Mouse (Mus musculus) heart, adult 2 months (tissue): ENCODE results near the gene Zbtb7a.

Experiments
- CTCF ChIP-seq: fragments of 200-600 bp; IDR thresholded peaks from 2 replicates; pipeline ENCODE4 v1.8.1; 2022; ENCODE audit warnings: antibody characterized with exemption, mild to moderate bottlenecking, moderate library complexity
- EP300 ChIP-seq: fragments of 200-500 bp; IDR thresholded peaks from 2 replicates; pipeline ENCODE4 v1.6.1; 2011; ENCODE audit warnings: low read depth, low read length, control low read depth; ENCODE audit not compliant: insufficient read depth

DNA sequence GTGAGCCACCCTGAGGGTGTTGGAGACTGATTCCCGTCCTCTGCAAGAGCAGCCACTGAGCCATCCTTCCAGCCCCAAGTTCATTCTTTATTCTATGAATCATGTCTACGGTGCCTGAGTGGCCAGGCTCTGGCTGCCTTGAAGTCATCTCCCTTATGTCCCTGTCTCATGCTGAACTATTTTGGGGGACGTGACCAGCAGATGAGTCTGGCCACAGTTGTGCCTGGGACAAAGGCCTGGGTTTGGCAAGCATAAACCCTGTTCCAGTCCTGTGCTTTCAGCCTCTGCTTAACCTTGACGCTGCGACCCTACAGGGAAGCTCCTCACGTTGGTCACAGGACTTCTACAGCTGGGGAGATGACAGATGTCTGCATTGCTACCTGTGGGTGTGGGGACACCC lies 62.3 kb downstream of the Zbtb7a start:
- TF ChIP-seq EP300 (peak; percentile 82), CTCF (no peak)
